Mouse (Mus musculus): ENCODE data around the gene Gpr45.
A peak's percentile ranks its signal among the peaks of the same experiment; 100 is the strongest.
"Not testable (repeated sequence)": the region's sequence is repeated elsewhere in the genome, so short reads cannot be mapped to it uniquely, and the experiment has no call there.

Gpr45 gene

DNA sequence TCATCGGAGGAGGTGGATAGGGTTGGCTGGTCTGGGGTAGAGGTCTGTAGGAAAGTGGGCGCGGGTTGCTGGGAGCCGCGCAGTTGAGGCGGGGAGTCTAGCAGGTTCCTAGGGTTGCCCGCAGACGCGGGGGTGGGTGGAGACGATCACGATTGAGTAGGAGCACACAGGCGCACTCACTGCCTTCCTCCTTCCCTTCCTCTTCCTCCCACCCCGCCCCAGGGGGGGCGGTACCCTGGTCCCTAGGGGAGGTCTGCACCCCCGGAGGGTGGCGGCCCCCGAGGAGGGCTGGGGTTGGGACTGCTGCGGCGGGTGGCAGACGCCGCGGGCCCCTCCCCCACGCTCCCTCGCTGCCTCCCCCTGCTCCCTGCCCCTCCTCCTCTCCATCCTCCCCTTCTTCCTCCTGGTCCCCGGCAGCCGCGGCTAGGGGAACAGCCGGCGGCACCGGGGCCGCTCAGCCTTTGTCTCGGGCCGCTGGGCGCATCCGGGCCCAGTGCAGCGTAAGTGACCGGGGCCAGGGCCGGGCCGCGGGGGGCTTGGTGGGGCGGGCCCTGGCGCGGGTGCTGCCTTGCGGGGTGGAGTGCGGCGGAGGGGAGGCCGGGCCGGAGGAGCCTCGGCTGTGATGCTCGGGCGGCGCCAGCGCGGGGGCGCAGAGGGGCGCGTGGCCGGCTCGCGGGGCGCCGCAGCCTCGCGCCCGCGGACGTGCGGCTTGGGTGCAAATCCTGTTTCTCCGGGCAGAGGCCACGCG lies at the start of gene Gpr45:
Gene Gpr45, plus strand, starts transcription at position 139 of the 748 bp plus-strand sequence.
- DNase-seq: peak; percentile 58

DNA sequence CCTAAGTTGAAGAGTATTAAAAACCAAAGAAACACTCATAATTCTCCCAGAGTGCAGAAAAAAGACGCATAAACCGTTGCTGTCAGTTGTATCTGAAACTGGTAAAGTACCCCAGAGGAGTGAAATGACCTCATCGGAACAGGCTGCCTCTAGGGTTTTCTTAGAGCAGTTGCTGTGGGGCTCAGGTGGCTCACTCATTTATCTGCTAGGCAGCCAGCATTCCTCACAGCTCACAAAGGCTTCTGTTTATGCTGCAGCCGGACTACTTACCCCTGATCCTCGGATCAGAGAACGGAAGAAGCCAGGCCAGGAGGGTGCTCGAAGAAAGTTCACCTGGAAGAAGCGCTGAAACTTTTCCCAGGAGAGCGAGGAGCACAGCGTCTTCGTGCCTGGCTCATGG lies 47.5 kb upstream of the Gpr45 start:
- DNase-seq: no peak

DNA sequence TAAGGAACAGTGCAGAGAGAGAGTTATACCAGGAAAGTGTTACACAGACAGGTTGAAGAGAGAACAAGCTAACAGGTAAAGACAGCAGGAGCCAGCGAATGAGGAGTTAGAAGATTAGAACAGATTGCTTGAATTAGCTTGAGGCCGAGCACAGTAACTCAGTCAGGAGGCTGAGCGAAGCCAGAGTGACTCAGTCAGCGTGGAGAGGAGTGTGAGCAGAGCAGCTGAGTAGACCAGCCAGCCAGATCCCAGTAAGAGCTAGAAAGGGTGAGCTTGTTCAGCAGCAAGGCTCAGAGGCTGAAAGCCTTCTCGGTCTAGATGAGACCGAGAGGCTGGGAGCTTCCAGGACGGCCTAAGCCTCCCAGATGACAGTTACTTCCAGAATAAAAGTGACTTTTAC lies 46.0 kb upstream of the Gpr45 start:
- no peak for DNase-seq

DNA sequence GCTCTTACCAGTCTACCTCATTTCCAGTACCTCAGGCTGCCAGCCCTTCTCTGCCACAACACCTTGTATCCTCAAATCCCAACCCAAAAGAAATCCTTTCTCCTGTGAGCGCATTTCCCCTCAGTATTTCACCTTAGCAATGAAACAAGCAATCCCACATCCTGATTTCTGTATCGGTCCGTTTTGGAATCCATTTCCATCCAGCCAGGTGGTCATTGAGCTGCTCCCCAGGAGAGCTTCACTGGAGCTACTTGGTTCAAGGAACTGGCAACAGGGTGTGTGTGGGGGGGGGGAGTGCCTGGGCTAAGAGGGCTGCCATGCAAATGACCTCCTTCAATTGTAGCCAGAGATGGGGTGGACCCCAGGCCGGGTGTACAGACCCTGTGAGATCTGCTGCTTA lies 45.5 kb upstream of the Gpr45 start:
- DNase-seq: no peak

DNA sequence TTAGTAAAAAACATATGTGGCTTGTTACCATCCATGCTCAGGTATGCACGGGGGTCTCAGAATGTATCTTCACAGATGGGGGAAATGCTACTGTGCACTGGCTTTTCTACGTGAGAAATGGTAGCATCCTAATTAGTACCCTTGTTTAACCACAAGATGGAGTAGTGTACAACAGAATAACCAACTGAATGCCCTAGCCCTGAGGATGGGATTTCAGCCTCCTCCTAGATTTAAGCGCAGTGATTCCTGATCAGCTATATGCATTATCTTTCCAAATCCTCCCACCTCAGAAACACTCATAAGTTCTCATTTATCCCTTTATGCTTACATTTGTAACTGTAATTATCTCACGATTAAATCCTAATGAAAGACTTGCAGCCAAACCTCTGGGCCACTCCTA lies 37.6 kb upstream of the Gpr45 start:
- no peak for DNase-seq

DNA sequence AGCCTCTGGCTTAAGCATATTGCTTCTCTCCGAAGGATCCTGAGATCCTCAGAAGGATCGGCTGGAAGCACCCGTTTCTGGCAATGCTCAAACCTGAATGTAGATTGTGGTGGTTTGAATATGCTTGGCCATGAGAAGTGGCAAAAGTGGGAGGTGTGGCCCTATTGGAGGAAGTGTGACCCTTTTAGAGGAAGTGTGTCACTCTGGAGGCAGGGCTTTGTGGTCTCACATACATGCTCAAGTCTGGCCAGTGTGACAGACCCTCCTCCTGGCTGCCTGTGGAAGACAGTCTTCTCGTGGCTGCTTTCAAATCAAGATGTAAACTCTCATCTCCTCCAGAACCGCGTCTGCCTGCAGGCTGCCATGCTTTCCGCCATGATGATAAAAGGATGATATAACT lies 36.0 kb upstream of the Gpr45 start:
- no peak for DNase-seq

DNA sequence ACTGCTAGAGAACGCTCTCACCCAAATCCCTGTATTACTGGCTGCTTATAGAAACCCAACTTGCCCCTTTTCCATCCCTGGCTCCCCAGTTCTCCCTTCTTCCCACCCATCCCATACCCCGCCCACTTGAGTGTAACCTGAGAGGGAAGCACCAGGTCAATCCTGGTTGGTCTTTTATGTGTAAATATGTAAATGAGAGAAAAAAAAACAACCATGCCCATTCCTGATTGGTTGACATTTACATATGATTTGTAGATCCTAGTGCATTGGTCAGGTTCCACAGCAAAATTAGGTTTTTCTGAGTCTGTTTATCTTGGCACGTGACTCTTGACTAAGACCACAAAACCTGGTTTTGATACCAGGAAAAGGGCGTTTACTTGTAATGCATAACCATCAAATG lies 34.8 kb upstream of the Gpr45 start:
- DNase-seq: no peak

DNA sequence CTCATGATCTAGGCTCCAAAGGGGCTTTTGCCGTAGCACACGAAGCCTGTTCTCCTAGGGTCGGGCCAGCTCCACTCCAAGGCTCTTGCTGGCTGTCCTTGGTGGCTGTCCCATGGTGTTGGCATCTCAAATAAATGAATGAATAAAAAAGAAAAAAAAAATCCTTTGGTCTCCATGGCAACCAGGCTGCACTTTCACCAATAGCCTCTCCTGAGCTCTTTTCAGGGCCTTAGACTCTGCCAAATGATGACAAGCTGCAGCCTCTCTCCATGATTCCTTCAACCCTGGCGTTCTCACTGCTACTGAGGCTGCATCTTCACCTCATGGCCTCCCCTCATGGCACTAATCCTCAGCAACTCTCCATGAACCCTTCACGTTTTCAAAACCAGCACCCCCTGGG lies 28.7 kb upstream of the Gpr45 start:
- DNase-seq: no peak

DNA sequence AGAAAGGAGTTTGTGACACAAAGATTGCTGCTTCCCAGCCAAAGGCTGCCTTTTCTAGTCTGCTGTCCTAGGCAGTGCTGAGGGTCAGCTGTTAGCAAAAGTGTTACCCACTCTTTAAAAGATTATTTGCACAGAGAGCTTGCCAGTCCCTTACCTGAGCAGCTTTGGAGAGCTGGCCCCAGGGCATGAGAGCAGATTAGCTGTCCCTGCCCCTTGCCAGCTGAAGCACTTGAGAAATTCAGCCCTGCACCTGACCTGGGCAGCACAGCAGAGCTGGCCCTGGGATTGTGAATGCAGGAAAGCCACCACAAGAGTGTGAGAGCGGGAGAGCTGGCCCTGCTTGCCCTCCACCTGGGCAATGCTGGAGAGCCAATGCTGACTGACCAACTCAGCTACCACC lies 19.1 kb upstream of the Gpr45 start:
- no peak for DNase-seq

DNA sequence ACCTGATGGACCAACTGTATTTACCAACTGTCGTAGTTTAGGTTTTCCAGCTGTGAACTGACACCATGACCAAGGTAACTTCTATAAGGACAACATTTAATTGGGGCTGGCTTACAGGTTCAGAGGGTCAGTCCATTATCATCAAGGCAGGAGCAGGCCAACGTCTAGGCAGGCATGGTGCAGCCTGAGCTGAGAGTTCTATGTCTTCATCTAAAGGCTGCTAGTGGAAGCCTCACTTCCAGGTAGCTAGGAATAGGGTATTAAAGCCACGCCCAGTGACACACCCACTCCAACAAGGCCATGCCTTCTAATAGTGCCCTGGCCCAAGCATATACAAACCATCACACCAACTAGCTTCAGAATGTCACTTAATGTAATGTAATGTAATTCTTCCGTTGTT lies 4.2 kb upstream of the Gpr45 start:
- no peak for DNase-seq

DNA sequence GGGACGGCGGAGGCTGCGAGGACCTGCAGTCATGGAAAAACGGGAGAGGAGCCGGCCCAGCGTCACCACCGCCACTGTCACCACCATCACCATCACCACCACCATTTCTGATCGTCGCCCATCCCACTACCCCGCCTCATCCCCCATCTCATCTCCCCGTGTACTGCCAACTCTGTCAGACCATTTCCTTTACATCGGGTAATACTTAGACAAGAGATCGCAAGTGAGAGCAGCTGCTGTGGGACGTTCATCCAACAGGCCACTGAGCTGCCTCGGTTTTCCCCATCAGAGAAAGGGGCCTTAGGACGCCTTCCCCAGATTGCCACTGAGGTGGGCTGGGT lies 780 bp downstream of the Gpr45 start:
- DNase-seq: no peak

DNA sequence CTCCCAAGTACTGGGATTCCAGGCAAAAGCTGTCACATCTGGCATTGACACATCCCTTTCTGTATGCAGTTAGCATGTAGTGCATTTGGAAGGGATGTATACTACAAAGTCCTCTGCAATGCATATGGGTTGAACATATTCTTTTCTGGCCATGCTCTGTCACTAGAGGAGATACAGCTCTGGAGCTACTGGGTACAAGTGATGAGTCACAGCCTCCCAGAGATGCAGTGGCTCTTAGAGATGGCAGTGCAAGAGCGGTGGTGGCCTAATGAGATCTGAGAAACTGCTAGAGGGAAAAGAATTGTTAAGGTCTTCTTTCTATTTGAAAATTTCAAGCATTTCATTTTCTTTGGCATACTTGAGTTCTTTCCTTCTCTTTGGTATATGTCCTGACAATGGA lies 4.2 kb downstream of the Gpr45 start:
- no peak for DNase-seq

DNA sequence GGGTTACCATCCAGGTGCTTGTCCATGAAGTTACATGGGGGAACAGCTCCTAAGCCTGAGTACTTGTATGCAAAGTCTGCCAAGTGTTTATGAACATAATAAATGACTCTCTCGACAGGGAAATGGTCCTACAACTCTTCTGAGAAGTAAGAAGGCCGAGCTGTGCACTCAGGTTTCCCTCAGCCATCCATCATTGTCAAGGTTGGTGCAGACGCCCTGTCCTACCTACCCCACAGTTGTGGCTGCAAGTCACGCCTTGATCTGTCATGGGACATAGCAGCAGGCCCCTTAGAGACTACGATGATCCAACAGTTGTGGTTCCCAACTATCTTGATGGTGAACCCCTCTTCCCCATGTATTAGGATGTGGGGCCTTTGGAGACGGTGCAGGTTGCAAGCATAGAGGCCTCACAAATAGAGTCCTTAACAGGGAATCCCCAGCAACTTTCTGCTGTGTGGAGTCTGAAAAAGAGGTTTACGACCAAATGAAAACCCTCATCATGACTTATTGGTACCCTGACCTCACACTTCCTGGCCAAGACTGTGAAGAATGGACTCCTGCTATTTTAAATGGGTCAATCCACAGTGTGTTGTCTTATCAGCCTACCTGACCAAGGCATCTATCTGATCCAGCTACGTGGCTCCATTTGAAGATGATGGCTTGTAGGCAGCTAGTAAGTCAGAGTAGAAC lies 30.6 kb downstream of the Gpr45 start:
- no peak for DNase-seq

DNA sequence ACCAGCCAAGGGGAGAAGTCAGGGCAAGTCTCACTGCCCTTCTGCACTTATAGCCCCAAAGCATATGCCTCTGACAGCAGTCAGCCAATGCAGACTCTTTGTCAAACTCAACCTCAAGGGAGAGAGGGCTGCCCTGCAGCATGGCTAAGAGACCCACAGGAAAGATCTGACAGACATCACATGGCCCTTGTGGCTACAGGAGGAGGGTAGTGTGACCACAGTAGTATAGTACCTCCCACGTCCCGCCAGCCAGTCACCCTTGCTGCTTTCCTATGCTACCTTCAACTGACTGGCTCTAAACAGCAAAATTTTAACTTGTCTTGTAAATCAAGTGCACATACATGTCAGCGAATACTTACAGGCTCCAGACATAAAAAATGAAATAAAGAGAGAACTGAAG lies 31.4 kb downstream of the Gpr45 start:
- no peak for DNase-seq

DNA sequence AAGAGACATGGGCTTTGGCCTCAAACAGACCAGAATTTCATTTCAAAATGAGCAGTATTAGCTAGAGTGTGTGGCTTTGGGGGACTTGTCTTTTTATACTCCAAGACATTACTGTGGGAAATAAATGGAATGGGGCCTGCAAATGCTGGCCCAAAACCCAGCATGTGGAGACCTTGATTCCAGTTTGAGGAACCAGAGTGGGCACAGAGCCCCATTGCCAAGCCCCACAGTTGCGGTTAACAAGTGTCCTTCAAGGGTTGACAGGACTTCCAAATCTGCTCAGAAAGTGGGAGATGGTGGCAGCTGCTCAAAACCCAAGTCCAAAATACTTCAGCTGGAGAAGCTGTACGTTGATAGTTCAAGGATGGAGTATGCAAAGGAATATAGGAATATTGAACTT lies 36.3 kb downstream of the Gpr45 start:
- DNase-seq: no peak

DNA sequence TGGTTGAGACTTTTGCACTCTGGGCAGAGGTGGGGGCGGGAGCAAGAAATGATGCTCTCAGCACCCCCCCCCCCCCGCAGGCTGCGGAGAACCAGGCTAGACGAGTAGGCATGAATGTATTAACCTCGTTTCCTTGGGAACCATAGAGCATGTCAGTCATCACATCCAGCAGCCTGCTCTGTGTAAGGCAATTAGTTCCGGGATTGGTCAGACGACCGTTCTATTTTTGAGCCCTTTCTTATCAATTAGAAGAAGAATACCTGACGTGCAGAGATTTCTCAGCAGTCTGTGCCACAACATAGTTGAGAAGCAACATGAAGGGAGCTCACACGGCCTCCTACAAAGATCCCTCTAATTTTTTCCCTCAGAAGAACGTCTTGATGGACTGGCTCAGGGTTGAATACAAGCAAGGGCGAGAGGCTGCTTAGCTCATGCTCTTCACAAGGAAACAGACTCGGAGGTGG lies 53.4 kb downstream of the Gpr45 start:
- DNase-seq: no peak

DNA sequence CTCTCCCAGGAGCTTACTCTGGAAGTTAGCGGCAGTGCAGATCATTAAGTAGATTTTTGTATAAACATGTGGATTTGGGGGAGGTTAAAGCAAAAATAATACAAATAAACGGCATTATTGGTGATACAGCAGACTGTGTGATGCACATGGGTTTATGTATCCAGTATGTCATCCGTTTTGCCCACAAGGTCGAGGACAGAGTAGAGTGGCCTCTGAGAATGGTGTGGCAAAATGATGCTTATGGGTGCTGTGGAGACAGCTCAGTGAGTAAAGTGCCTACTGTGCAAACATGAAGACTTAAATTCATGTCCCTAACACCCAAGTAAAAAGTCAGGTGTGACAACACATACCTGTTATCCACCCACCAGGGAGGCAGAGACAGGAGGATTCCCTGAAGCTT lies 53.9 kb downstream of the Gpr45 start:
- no peak for DNase-seq

DNA sequence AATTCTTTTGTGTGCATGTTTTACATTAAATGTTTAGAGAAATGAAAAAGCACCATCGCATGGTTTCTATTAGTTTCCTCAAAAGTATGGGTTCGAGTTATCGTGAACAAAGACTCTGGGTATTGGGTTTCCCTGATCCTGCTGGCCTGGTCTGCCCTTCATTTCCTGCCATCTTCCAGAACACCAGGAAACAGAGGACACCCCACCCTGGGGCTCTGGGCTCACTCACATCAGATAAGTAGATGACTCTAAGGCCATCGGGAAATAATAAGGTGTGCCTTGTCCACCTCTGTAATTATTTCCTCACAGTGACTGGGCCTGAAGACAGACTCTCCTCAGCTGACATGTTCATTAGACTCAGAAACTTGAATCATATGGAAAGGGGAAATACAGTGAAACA lies 57.8 kb downstream of the Gpr45 start:
- DNase-seq: no peak

DNA sequence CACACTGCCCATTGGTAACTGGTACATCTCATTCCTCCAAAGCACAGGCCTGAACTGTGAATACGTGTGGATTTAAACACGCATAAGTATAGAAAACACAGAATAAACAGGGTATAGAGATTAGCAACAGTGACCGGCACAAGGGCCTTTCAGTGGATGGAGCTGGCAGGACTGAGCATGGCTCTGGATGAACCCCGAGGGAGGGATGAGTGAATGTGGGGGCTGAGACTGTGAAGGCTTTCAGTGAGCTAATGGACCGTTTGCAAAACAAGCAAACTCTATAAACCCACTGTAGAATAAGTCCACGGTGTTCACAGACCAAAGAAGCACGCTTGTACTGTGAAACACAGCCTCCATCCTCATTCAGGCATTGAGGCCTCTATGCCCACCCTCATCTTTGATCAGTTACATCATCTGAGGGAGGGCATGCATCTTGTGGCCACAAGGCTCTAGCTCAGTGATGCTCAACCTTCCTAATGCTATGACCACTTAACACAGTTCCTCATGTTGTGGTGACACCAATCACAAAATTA lies 62.5 kb downstream of the Gpr45 start:
- DNase-seq: not testable (repeated sequence)

DNA sequence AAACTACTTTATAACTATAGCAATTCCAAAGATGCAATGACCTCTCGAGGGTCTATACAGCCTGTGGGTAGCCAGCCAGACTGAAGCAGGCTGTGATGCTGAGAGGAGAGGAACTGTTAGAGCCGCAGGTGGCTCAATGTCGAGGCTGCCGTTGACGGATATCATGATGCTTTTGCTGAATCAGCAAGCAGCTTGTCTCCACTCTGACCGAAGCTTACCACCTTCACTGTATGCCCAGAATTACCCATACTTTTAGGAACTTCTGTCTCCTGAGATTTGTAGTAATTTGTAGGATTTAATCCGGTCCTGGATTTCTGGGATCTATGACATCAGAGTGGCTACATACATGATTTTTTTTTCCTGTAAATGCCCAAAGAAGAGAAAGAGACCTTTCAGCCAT lies 83.3 kb downstream of the Gpr45 start:
- no peak for DNase-seq

DNA sequence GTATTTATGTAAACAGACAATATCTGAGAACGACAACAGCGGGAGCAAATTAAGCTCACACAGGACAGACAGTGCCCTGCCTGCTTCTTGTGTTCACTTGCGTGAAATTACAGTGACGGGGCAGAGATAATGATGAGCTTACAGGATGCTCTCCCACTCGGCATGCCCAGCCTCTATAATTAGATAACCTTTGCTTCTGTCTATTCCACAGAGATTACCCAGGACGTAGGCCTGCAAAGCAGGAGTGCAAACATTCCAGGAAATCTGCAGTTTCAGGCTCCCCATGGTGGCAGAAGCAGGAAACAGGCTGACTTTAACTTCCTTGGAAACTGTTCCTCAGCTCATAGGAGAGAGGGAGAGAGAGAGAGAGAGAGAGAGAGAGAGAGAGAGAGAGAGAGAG lies 89.6 kb downstream of the Gpr45 start:
- DNase-seq: no peak

DNA sequence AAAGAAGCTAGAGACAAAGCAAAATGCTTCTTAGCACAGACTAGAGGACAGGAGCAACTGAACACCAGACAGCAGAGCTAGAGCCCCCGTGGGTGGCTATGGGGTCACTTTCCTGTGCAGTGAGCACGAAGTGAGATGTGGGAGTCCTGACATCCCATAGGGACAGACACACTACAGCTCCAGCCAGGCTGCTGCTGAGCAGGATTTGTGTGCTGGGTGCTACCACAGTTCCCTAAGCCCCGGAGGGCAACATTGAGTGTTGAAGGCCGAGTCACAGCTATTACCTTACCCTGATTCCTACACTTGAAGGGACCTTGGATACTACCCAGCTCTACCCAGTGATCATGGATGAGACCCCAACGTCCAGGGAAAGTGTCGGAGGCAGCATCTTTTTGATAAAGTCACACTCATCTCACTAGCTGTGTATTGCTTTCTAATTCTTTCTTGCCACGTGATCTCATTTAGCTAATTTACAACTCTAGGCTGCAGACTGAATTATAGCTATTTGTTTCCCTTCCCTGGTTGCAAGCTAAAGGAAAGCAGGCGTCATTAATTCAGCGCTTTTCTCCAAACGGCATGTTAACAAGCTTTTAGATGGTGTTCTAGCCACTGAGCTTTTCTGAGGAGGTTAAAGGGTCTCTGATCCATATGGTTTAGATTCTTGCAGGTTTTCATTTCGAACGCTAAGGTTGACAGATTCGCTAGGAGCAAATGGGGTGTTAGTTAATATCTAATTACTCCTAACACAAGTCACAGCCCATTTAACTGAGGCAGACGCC lies 92.7 kb downstream of the Gpr45 start:
- no peak for DNase-seq

DNA sequence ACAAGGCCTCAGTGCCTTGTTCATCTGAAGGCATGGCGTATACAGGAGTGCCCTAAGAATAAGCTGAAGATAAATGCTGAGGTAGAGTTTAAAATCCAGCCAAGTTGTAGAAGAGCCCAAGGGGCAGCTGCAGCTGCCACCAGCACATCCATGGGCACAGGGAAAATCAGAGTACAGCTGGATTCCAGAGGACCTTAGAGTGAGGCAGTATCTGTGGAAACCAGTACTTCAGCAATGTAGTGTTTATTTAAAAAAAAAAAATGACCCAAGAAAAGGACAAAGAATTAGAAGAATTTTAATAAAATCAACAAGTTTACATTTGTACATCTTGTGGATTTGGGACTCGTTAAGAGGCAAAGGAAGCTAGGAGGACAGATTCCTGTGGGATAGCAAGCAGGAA lies 94.3 kb downstream of the Gpr45 start:
- DNase-seq: no peak

DNA sequence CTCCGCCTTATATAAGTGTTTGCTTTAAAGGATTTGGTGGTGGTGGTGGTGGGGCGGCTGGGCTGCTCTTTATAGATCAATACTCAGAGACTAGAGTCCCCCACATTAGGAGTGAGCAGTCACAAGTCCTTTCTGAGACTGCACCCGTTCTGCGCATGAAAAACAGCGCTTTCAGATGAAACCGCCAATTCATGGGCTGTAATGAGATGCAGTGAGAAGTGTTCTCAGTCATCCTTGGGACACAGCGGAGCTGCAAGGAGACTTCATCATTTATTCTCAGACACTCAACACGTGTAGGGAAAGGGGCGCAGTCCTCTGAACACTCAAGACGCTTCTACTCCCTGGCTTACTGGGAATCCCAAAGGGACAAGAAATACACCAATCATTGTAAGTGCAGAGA lies 95.1 kb downstream of the Gpr45 start:
- DNase-seq: no peak
